Mouse (Mus musculus): ENCODE data around the gene Pabpn1l. TPM values are rescaled to one million over a fixed set of nuclear protein-coding genes. Genes with fewer than 3 reads are reported as not detected.

Gene Pabpn1l
- polyA plus RNA-seq, 1 experiment from 2014 or later: not detected

DNA sequence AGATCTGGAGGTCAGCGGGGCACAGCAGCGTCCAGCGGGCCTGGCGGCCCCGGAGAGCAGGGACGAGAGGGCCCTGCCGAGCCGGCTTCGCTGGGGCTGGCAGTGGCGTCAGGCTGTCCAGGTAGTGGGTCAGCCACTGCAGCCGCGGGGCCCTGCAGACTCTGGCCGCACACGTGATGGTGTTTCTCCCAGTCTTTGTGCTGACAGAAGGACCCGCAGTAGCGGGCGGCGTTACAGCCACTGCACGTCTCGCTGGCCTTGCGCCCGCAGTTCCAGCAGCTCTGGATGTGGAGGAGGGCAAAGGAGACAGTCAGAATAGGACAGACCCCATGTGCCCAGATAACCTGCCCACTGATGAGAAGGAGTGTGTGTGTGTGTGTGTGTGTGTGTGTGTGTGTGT, 8.2 kb upstream of the Pabpn1l start:
- 53% methylated on average over 22 of the region's 22 CpGs for WGBS
- Histone ChIP-seq H3K27ac (no peak overlapping the region), H3K36me3 (peaks cover 7% of the 10 kb centered on the region; the same call in 1 of the 2 replicates), H3K27me3 (peaks cover 3% of the 10 kb centered on the region; the same call in 1 of the 2 replicates), H3K4me3 (no peak overlapping the region), H3K4me1 (peaks cover 4% of the 10 kb centered on the region; the same call in 1 of the 2 replicates), H3K9me3 (no peaks in the 10 kb centered on the region), H3K9ac (no peak overlapping the region), H3K4me2 (0 out of 2 replicates have a peak overlapping the region, but pooled peaks have one; percentile 18)
- no peak for ATAC-seq (ENCODE audit: borderline replicate concordance, extremely low read depth, low FRiP score, low TSS enrichment)

DNA sequence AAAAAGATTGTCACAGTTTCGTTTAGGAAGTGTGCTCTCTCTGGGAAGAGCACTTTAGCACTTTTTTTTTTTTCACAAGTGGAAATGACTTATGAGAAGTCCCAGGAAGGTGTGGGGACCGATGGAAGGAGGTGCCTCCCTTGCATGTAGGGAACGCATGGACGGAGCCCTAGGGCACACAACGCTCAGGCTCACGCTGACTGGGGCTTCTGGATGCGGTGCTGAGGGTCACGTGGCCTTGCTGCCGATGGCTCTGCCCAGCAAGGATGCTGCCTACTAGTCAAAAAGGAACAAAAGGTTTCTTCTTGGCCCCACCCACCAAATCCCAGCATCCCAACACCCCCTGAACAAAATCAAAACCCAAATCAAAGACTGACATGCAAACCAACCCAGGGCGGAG, 6.8 kb upstream of the Pabpn1l start:
- H3K9me3 ChIP-seq: no peaks in the 10 kb centered on the region
- H3K9ac ChIP-seq: no peak overlapping the region
- ATAC-seq (ENCODE audit: borderline replicate concordance, extremely low read depth, low FRiP score, low TSS enrichment): no peak
- H3K4me2 ChIP-seq: no peak overlapping the region
- H3K27ac ChIP-seq: no peak overlapping the region
- 0 out of 2 replicates have a peak, but pooled peaks cover 4% of the 10 kb centered on the region for H3K4me1 ChIP-seq
- H3K27me3 ChIP-seq: peaks cover 3% of the 10 kb centered on the region; the same call in 1 of the 2 replicates
- peaks cover 4% of the 10 kb centered on the region; the same call in 1 of the 2 replicates for H3K36me3 ChIP-seq
- 50% methylated on average over 10 of the region's 10 CpGs for WGBS
- no peak overlapping the region for H3K4me3 ChIP-seq

DNA sequence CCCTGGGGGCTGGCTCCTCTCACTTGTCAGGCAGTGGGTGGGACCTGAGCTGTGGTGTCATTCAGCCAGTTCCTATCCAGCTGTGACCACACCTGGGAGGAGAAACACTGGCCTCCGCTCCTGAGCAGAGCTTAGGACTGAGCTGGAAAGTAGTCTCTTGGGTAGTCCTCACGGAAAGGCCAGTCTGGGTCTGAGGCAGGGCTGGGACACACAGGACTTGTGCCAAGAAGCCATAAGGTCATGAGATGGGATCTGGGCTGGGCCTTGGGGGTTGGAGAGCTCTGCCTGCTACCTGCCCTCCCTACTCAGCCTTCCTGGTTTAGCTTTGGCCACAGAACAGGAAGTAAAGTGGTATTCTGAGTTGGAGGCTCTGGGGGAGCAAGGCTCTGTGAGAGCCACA, 4.4 kb upstream of the Pabpn1l start:
- no peak overlapping the region for H3K27ac ChIP-seq
- H3K9me3 ChIP-seq: no peaks in the 10 kb centered on the region
- H3K4me1 ChIP-seq: 0 out of 2 replicates have a peak, but pooled peaks cover 4% of the 10 kb centered on the region
- 73% methylated on average over 2 of the region's 2 CpGs for WGBS
- no peaks in the 10 kb centered on the region for H3K36me3 ChIP-seq
- H3K4me3 ChIP-seq: no peak overlapping the region
- no peak overlapping the region for H3K4me2 ChIP-seq
- no peak overlapping the region for H3K9ac ChIP-seq
- peaks cover 3% of the 10 kb centered on the region; the same call in 1 of the 2 replicates for H3K27me3 ChIP-seq
- ATAC-seq (ENCODE audit: borderline replicate concordance, extremely low read depth, low FRiP score, low TSS enrichment): no peak

DNA sequence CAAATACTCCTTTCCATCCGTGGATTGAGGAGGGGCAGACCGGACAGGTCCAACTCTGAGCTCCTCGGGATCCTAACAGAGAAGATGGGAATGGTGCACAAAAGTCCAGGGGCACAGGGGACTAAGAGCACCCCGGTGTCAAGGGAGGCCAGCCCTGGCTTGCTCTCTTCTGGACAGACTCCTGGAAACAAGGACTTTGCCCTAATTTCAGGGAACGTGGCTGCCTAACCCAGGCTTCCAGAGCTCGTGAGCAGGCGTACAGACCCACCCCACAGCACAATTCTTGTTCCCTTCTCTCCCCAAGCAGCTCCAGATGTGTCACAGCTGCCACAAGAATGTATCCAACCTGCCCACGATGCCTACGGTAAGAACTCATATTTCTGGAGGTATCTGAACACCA, 3.3 kb upstream of the Pabpn1l start:
- WGBS: 66% methylated on average over 9 of the region's 9 CpGs

DNA sequence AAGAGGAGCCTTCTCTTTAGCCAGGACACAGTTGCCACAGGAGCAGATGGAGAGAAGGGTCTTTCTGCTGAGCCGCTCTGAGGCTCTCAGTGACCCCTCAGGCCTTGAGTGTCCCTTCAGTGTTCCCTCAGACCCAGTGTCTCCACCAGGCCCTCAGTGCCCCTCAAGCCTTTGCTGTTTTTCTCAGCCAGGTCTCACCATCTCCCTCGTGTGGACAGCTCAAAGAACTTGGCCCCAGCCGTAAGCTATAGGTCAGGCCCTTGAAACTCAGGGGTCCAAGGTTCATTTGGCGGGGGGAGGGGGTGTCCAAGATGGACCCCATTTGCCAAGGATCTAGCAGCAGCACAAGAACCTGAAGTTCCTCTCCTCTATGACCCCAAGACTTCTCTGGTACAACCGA, 2.1 kb upstream of the Pabpn1l start:
- Histone ChIP-seq H3K9ac (no peak overlapping the region), H3K27me3 (peaks cover 3% of the 10 kb centered on the region; the same call in 1 of the 2 replicates), H3K27ac (no peak overlapping the region), H3K36me3 (no peaks in the 10 kb centered on the region), H3K4me3 (no peak overlapping the region), H3K9me3 (no peaks in the 10 kb centered on the region), H3K4me1 (no peaks in the 10 kb centered on the region), H3K4me2 (no peak overlapping the region)
- WGBS: 66% methylated on average over 5 of the region's 5 CpGs
- ATAC-seq (ENCODE audit: borderline replicate concordance, extremely low read depth, low FRiP score, low TSS enrichment): no peak

More for the DNA sequence above, 3.3 kb upstream of the Pabpn1l start:
- 0 out of 2 replicates have a peak, but pooled peaks cover 3% of the 10 kb centered on the region for H3K4me1 ChIP-seq
- no peak for ATAC-seq (ENCODE audit: borderline replicate concordance, extremely low read depth, low FRiP score, low TSS enrichment)
- no peak overlapping the region for H3K4me2 ChIP-seq
- no peak overlapping the region for H3K27ac ChIP-seq
- H3K9ac ChIP-seq: no peak overlapping the region
- no peak overlapping the region for H3K4me3 ChIP-seq
- peaks cover 3% of the 10 kb centered on the region; the same call in 1 of the 2 replicates for H3K27me3 ChIP-seq
- no peaks in the 10 kb centered on the region for H3K36me3 ChIP-seq
- no peaks in the 10 kb centered on the region for H3K9me3 ChIP-seq

DNA sequence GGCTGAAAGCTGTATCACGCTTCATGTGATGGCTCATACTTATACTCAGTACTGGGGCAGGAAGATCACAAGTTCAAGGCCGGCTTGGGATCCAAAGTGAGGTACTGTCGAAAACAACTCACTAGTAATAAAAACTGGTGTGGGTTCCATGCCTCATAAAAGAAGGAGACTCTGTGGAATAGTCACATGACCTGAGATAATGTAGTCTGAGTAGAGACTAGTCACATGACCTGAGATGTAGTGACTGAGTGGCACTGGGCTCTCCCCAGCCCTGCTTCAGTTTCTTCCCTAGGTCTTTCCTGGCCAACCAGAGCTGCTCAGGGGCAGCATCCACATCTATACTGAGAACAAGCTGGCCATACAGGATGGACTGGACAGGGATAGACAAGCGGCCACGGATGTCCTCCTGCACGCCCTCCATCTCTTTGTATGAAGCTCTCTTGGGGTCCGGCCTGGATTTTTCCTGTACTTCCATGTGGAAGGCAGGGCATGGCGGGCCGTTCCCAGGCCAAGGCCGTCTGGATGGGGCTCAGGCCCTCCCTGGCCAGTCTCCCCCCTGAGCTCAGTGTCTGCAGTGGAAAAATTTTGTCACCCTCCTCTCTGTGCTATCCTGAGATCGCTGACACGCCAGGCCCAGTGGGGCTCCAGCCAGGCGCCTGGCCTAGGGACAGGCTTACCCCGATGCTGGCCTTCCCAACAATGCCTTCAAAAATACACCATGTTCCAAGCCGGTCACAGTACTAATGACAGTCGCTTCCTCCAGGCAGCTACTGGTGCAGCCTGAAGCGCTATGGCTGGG, 1.5 kb upstream of the Pabpn1l start:
- 87% methylated on average over 17 of the region's 17 CpGs for WGBS
- Histone ChIP-seq H3K4me3 (no peak overlapping the region), H3K9me3 (no peaks in the 10 kb centered on the region), H3K4me1 (no peaks in the 10 kb centered on the region), H3K9ac (no peak overlapping the region), H3K4me2 (no peak overlapping the region), H3K27me3 (no peaks in the 10 kb centered on the region; the same call in 1 of the 2 replicates), H3K36me3 (no peaks in the 10 kb centered on the region), H3K27ac (no peak overlapping the region)
- no peak for ATAC-seq (ENCODE audit: borderline replicate concordance, extremely low read depth, low FRiP score, low TSS enrichment)

DNA sequence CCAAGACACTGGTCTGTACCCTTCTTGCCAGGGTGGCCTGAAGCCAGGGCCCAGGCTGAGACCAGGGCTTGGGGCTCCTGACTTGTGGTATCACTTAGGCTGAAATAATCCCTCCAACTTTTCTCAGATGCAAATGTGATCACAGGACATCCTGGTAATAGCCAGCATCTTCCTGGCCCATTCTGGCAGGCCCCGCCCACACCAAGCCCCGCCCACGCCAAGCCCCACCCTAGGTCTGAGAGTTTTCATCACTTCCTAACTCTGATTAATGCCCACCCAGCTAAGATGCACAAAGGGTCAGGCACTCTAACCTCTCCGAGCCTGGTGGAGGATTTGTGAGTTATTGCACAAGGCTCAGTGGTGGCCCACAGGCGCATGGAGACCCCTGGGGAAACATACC, 2.1 kb downstream of the Pabpn1l start:
- WGBS: 37% methylated on average over 5 of the region's 5 CpGs
- H3K9ac ChIP-seq: no peak overlapping the region
- no peak for ATAC-seq (ENCODE audit: borderline replicate concordance, extremely low read depth, low FRiP score, low TSS enrichment)
- peaks cover 17% of the 10 kb centered on the region for H3K4me1 ChIP-seq
- H3K4me3 ChIP-seq: no peak overlapping the region
- no peaks in the 10 kb centered on the region for H3K36me3 ChIP-seq
- no peaks in the 10 kb centered on the region for H3K9me3 ChIP-seq
- H3K4me2 ChIP-seq: no peak overlapping the region
- no peak overlapping the region for H3K27ac ChIP-seq
- no peaks in the 10 kb centered on the region for H3K27me3 ChIP-seq

DNA sequence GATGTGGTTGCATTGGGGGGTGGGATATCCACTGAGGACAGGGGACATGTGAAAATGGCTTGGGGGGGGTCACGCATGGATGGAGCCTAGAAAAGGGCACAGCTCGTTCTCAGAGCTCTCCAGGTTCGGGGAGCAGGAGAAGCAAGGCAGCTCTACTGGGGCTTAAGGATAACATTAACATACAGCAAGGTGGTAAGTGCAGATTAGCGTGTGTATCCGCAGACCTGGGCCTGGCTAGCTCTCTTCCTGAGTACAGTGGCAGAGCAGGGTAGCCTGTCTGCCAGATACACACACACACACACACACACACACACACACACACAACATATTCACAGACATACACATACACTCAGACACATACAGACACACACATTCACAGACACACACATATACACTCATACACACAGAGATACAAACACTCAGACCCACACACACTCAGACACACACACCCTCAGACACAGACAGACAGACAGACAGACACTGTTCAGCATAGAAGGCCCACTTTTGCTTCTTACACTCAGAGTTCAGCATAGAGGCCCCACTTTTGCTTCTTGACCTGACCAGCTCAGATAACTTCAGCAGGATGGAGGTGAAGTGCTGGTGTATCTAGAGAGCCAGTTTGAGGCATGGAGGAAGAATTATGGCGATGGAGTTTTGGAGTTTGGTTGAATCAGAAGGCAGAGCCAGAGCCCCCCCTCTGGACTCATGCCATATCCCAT, 3.7 kb downstream of the Pabpn1l start:
- 63% methylated on average over 6 of the region's 6 CpGs for WGBS
- no peak for ATAC-seq (ENCODE audit: borderline replicate concordance, extremely low read depth, low FRiP score, low TSS enrichment)
- H3K9ac ChIP-seq: no peak overlapping the region
- no peak overlapping the region for H3K27ac ChIP-seq
- no peaks in the 10 kb centered on the region for H3K9me3 ChIP-seq
- 0 out of 2 replicates have a peak, but pooled peaks cover 3% of the 10 kb centered on the region for H3K36me3 ChIP-seq
- H3K27me3 ChIP-seq: no peaks in the 10 kb centered on the region
- H3K4me1 ChIP-seq: peaks cover 18% of the 10 kb centered on the region
- H3K4me2 ChIP-seq: no peak overlapping the region
- no peak overlapping the region for H3K4me3 ChIP-seq

DNA sequence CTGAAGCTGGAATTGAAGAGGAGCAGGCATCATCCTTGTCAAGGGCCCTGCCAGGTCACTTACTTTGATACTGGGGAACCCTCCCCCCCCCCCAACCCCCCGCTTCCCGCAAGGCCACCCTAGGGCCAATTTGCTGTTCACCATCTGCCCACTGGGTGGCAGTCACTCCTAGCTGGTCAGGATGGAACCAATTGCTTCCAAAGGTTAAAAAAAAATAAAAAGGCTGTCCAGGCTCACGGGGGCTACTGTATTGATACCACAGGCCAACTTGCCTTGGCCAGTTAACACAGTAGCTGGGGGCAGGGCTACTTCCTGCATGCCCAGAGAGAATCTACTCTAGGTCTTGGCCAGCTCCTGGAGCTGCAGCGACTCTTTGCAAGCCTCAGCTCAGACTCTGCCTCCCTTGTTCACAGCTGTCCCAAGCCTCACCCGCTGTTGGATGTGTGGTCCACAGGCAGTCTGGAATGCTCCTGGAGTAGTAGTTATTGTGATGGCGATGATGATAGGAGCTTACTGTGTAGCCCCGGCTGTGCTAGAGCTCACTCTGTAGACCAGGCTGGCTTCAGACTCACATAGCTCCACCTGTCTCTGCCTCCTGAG, 4.5 kb downstream of the Pabpn1l start:
- H3K9ac ChIP-seq: no peak overlapping the region
- H3K27me3 ChIP-seq: no peaks in the 10 kb centered on the region
- ATAC-seq (ENCODE audit: borderline replicate concordance, extremely low read depth, low FRiP score, low TSS enrichment): no peak
- WGBS: 33% methylated on average over 5 of the region's 7 CpGs
- H3K36me3 ChIP-seq: 0 out of 2 replicates have a peak, but pooled peaks cover 3% of the 10 kb centered on the region
- H3K9me3 ChIP-seq: no peaks in the 10 kb centered on the region
- H3K4me3 ChIP-seq: no peak overlapping the region
- H3K4me2 ChIP-seq: no peak overlapping the region
- H3K27ac ChIP-seq: no peak overlapping the region
- H3K4me1 ChIP-seq: peaks cover 18% of the 10 kb centered on the region

DNA sequence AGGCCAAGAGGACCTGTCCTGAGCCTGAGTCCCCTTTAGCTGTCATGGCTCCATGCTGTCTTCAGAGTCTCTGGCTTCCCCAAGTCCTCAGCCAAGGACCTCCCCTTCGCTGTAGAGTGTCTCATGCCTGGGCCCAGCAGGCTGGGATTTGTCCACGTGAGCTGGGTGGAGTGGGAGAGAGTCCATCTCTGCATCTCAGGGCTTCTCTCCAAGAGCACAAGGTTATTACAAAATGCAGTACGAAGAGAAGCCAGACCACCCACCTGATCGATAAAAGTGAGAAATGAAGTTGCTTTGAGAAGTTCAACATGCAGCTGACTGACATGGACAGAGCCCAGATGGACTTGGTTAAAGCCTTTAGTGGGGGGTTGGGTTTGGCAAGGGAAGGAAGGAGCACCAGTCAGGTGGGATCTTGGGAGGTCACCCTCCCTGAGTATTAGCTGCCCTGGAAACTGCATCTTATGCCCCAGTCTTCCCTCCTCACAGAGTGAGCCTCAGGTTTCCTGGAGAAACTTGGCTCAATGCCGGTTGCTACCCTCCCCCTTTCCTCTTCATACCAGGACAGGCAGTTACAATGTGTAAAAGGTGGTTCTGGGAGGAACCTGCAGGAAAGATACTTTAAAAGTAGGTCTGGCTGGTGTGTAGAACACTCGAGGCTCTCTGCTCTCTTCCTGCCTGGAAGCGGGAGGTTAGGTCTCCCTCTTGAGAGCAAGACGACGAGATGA, 6.2 kb downstream of the Pabpn1l start:
- 43% methylated on average over 9 of the region's 9 CpGs for WGBS

More for the DNA sequence above, 6.2 kb downstream of the Pabpn1l start:
- H3K9me3 ChIP-seq: no peaks in the 10 kb centered on the region
- ATAC-seq (ENCODE audit: borderline replicate concordance, extremely low read depth, low FRiP score, low TSS enrichment): no peak
- no peak overlapping the region for H3K9ac ChIP-seq
- H3K4me2 ChIP-seq: no peak overlapping the region
- H3K27ac ChIP-seq: peak overlapping the region; percentile 53; the same call in 1 of the 2 replicates
- H3K4me1 ChIP-seq: peaks cover 30% of the 10 kb centered on the region
- 0 out of 2 replicates have a peak, but pooled peaks cover 3% of the 10 kb centered on the region for H3K36me3 ChIP-seq
- no peaks in the 10 kb centered on the region for H3K27me3 ChIP-seq
- no peak overlapping the region for H3K4me3 ChIP-seq

All from lung, embryonic 15.5 days (tissue).